Mouse (Mus musculus) large intestine, adult 2 months (tissue): ENCODE measurements around the gene Pml. TPM values are rescaled to one million over a fixed set of nuclear protein-coding genes. Genes with fewer than 3 reads are reported as not detected.

Experiments used
- DNase-seq: peaks from one replicate; pipeline ENCODE4 v3.0.0-alpha.2; 2012; ENCODE audit warnings: low read depth, low spot score
- WGBS: fragments of 180-500 bp; shearing (Covaris S2); methylation state at CpG from one replicate; pipeline ENCODE4 v1.1.7; 2018; 5-methylcytosine and 5-hydroxymethylcytosine counted together
- polyA plus RNA-seq: library from polyadenylated mRNA; depleted of rRNA; stranded (reverse); fragments of >200 nt; gene quantifications from 2 replicates; pipeline ENCODE4 v1.2.3, GENCODE M21; 2012; rRNA removed

Pml gene
- polyA plus RNA-seq, 1 experiment = 35.1 TPM

GRCm38 (mm10) chr9:58179390-58179789, 70.2 kb downstream of the Pml start:
- 83% methylated on average over 2 of the region's 2 CpGs for WGBS
- no peak for DNase-seq

- DNase-seq = no peak
- 66% methylated on average over 4 of the region's 4 CpGs for WGBS
Observed at GRCm38 (mm10) chr9:58177165-58177564, 72.4 kb downstream of the Pml start.

- DNase-seq = no peak
Observed at GRCm38 (mm10) chr9:58175745-58176487, 73.7 kb downstream of the Pml start.

GRCm38 (mm10) chr9:58174818-58175251, 74.8 kb downstream of the Pml start:
- no peak for DNase-seq
- WGBS = 25% methylated on average over 5 of the region's 5 CpGs

More at GRCm38 (mm10) chr9:58175745-58176487, 73.7 kb downstream of the Pml start:
- 37% methylated on average over 5 of the region's 5 CpGs for WGBS

- DNase-seq = no peak
- WGBS = 50% methylated on average over 2 of the region's 2 CpGs
Observed at GRCm38 (mm10) chr9:58172863-58173262, 76.7 kb downstream of the Pml start.

- WGBS = 86% methylated on average over 6 of the region's 6 CpGs
- no peak for DNase-seq
Observed at GRCm38 (mm10) chr9:58169426-58169825, 80.2 kb downstream of the Pml start.

GRCm38 (mm10) chr9:58168880-58169279, 80.7 kb downstream of the Pml start:
- WGBS = 88% methylated on average over 3 of the region's 3 CpGs
- no peak for DNase-seq

Other genes starting within 250 kb of the Pml start
- 0.07 and 0.51 TPM in 2 replicates for gene Cyp11a1, start 243.4 kb downstream of the Pml start, polyA plus RNA-seq
- gene Stra6, start 186.0 kb downstream of the Pml start, polyA plus RNA-seq = 2.9 and 5.8 TPM in 2 replicates
- 0.06 and 0.36 TPM in 2 replicates for gene Ccdc33, start 131.0 kb downstream of the Pml start, polyA plus RNA-seq
- 31.6 and 32.1 TPM in 2 replicates for gene Islr, start 45.5 kb downstream of the Pml start, polyA plus RNA-seq
- 0.68 and 0.96 TPM in 2 replicates for gene Islr2, start 45.5 kb downstream of the Pml start, polyA plus RNA-seq
- 23.4 and 28.8 TPM in 2 replicates for gene Stoml1, start 3.4 kb upstream of the Pml start, polyA plus RNA-seq
- 16.2 and 16.7 TPM in 2 replicates for gene Loxl1, start 63.4 kb upstream of the Pml start, polyA plus RNA-seq
- gene Tbc1d21, start 120.7 kb upstream of the Pml start, polyA plus RNA-seq = not detected in 2 replicates
- gene Insyn1, start 238.8 kb upstream of the Pml start, polyA plus RNA-seq = 1.5 and 2.1 TPM in 2 replicates